Mouse (Mus musculus) CH12.LX (cell line): Measurements from ENCODE around the gene Itgb3. TPM values are rescaled to one million over a fixed set of nuclear protein-coding genes. Genes with fewer than 3 reads are reported as not detected.

Experiments used
- DNase-seq: peaks from one replicate; pipeline ENCODE4 v3.0.0-alpha.2; 2013; ENCODE audit errors: extremely low read depth
- H3K27ac ChIP-seq: 2 replicates; pipeline ENCODE4 v1.5.1; 2012; ENCODE audit warnings: low read depth, mild to moderate bottlenecking, control low read depth, moderate library complexity; ENCODE audit not compliant: insufficient read depth
- H3K27me3 ChIP-seq: replicated peaks from 2 replicates; pipeline ENCODE3; 2012; ENCODE audit warnings: inconsistent platforms
- H3K36me3 ChIP-seq, 2 experiments: replicated peaks in 1 of 2; 2 replicates each; pipeline versions ENCODE3 to v1.6.1; 2012; ENCODE audit warnings: inconsistent platforms in 1 of 2, low read length in 1 of 2, mild to moderate bottlenecking in 1 of 2, mixed read lengths in 1 of 2, moderate library complexity in 1 of 2; ENCODE audit not compliant: control insufficient read depth in 1 of 2, insufficient read depth in 1 of 2
- H3K4me1 ChIP-seq, 2 experiments: 2 replicates each; pipeline ENCODE4 v1.6.1; 2012; ENCODE audit warnings: inconsistent platforms in 1 of 2, moderate library complexity in 1 of 2; ENCODE audit not compliant: insufficient read depth in 2 of 2, control insufficient read depth in 1 of 2
- H3K4me2 ChIP-seq: 2 replicates; pipeline ENCODE4 v1.6.1; 2012; ENCODE audit warnings: low read depth, mild to moderate bottlenecking, control low read depth; ENCODE audit not compliant: poor library complexity, insufficient read depth, severe bottlenecking
- H3K4me3 ChIP-seq, 3 experiments: fragments of 150-350 bp in 1 of 3; sonication (generic) in 1 of 3; replicated peaks in 1 of 3; 2 replicates each; pipeline versions ENCODE3 to v1.5.1; 2011 to 2012; ENCODE audit warnings: low read depth in 2 of 3, low read length in 2 of 3, mild to moderate bottlenecking in 2 of 3, moderate library complexity in 2 of 3, control low read depth in 1 of 3, improper control_type of control experiment in 1 of 3, inconsistent platforms in 1 of 3, mixed read lengths in 1 of 3; ENCODE audit not compliant: poor library complexity in 1 of 3
- H3K79me2 ChIP-seq: replicated peaks from 2 replicates; pipeline ENCODE4 v1.6.1; 2012; ENCODE audit warnings: mild to moderate bottlenecking, moderate library complexity; ENCODE audit not compliant: control insufficient read depth, poor library complexity, insufficient read depth, severe bottlenecking; ENCODE audit errors: extremely low read depth
- H3K9ac ChIP-seq: 2 replicates; pipeline ENCODE4 v1.6.1; 2012; ENCODE audit warnings: low read depth, mild to moderate bottlenecking, control low read depth, moderate library complexity; ENCODE audit not compliant: insufficient read depth
- H3K9me3 ChIP-seq: replicated peaks from 2 replicates; pipeline ENCODE3; 2012; ENCODE audit warnings: low read length, inconsistent platforms, mixed read lengths
- CHD1 ChIP-seq: IDR thresholded peaks from 2 replicates; pipeline ENCODE4 v1.6.1; 2012; ENCODE audit warnings: low read depth, low read length, improper control_type of control experiment, inconsistent platforms
- CTCF ChIP-seq, 2 experiments: IDR thresholded peaks in 1 of 2; conservative IDR thresholded peaks in 1 of 2; 2 replicates each; pipeline ENCODE4 v1.5.1; 2011 to 2012; ENCODE audit warnings: low read depth in 2 of 2, low read length in 2 of 2, improper control_type of control experiment in 1 of 2, inconsistent platforms in 1 of 2, mild to moderate bottlenecking in 1 of 2, moderate library complexity in 1 of 2
- E2F4 ChIP-seq: IDR thresholded peaks from 2 replicates; pipeline ENCODE4 v1.6.1; 2011; ENCODE audit warnings: low read depth, low read length, improper control_type of control experiment; ENCODE audit not compliant: insufficient replicate concordance
- HCFC1 ChIP-seq: IDR thresholded peaks from 2 replicates; pipeline ENCODE4 v1.6.1; 2012; ENCODE audit warnings: low read depth, mild to moderate bottlenecking, inconsistent platforms, low read length, improper control_type of control experiment
- IRF4 ChIP-seq: IDR thresholded peaks from 2 replicates; pipeline ENCODE4 v1.6.1; 2014; ENCODE audit warnings: low read depth, mild to moderate bottlenecking, inconsistent platforms, low read length, improper control_type of control experiment
- JUN ChIP-seq: IDR thresholded peaks from 2 replicates; pipeline ENCODE4 v1.6.1; 2011; ENCODE audit warnings: low read depth, mild to moderate bottlenecking, low read length, improper control_type of control experiment, moderate library complexity; ENCODE audit not compliant: insufficient read depth
- JUND ChIP-seq: conservative IDR thresholded peaks from 2 replicates; pipeline ENCODE4 v1.6.1; 2011; ENCODE audit warnings: low read depth, low read length, improper control_type of control experiment
- KAT2A ChIP-seq: IDR thresholded peaks from 2 replicates; pipeline ENCODE4 v1.6.1; 2012; ENCODE audit warnings: low read length, improper control_type of control experiment, inconsistent platforms; ENCODE audit not compliant: insufficient replicate concordance
- MAFK ChIP-seq: IDR thresholded peaks from 2 replicates; pipeline ENCODE4 v1.6.1; 2011; ENCODE audit warnings: low read length, improper control_type of control experiment; ENCODE audit not compliant: insufficient replicate concordance
- MEF2A ChIP-seq: IDR thresholded peaks from 2 replicates; pipeline ENCODE4 v1.6.1; 2014; ENCODE audit warnings: low read depth, mild to moderate bottlenecking, inconsistent platforms, low read length, improper control_type of control experiment, borderline replicate concordance
- MXI1 ChIP-seq: IDR thresholded peaks from 2 replicates; pipeline ENCODE4 v1.6.1; 2011; ENCODE audit warnings: mild to moderate bottlenecking, low read depth, low read length, improper control_type of control experiment
- MYC ChIP-seq: IDR thresholded peaks from 2 replicates; pipeline ENCODE4 v1.6.1; 2011; ENCODE audit warnings: low read depth, mild to moderate bottlenecking, improper control_type of control experiment, low read length
- NELFE ChIP-seq: IDR thresholded peaks from 2 replicates; pipeline ENCODE4 v1.6.1; 2011; ENCODE audit warnings: low read depth, low read length, improper control_type of control experiment
- RAD21 ChIP-seq: IDR thresholded peaks from 2 replicates; pipeline ENCODE4 v1.6.1; 2011; ENCODE audit warnings: low read depth, mild to moderate bottlenecking, low read length, improper control_type of control experiment, moderate library complexity
- SMC3 ChIP-seq: IDR thresholded peaks from 2 replicates; pipeline ENCODE4 v1.6.1; 2011; ENCODE audit warnings: low read depth, low read length, improper control_type of control experiment
- TBP ChIP-seq: conservative IDR thresholded peaks from 2 replicates; pipeline ENCODE4 v1.6.1; 2011; ENCODE audit warnings: low read depth, low read length, improper control_type of control experiment
- ZC3H11A ChIP-seq: IDR thresholded peaks from 2 replicates; pipeline ENCODE4 v1.6.1; 2012; ENCODE audit warnings: low read depth, mild to moderate bottlenecking, inconsistent platforms, low read length, improper control_type of control experiment
- dilution Hi-C: fragments of 300-500 bp; cut with MboI; formaldehyde crosslinking; loops from 2 replicates; pipeline ENCODE4 v1.14.3; 2020; ENCODE audit warnings: low sequenced_read_pairs; ENCODE audit not compliant: extremely low pct_unique_long_range_greater_than_20kb, extremely low pct_ligation_motif_present
- in situ Hi-C: fragments of 300-500 bp; cut with MboI; formaldehyde crosslinking; loops from 3 replicates; pipeline ENCODE4 v1.14.3; 2019; ENCODE audit warnings: low sequenced_read_pairs, low pct_ligation_motif_present, low pct_unique_long_range_greater_than_20kb, mixed read lengths
- polyA plus RNA-seq: library from polyadenylated mRNA; unstranded; fragments of >175 nt; gene quantifications from 2 replicates; pipeline ENCODE4 v1.2.1, GENCODE M21; 2012; ENCODE audit warnings: low read depth; ENCODE audit not compliant: insufficient read length
- total RNA-seq, 2 experiments: library from RNA; depleted of rRNA; stranded (reverse); fragments of 300-350 nt in 1 of 2; fragments of >200 nt in 1 of 2; gene quantifications; 2 replicates each; pipeline ENCODE4 v1.2.3; 2012 to 2014

Gene Itgb3
- total and polyA plus RNA-seq, 3 experiments, result 2.9 to 11.0 (median 3.0) TPM

- in situ Hi-C loops (no loop called here), dilution Hi-C loops (no loop called here)
- H3K4me2 ChIP-seq, result no peak overlapping the region
- DNase-seq, result no peak
- TF ChIP-seq MEF2A, result no peak
- TF ChIP-seq RAD21, result peak; percentile 3
- no peak for TF ChIP-seq NELFE
- TF ChIP-seq MXI1, result no peak
- no peak for TF ChIP-seq CHD1
- no peak for TF ChIP-seq TBP
- no peak for TF ChIP-seq MAFK
- TF ChIP-seq CTCF (conservative IDR thresholded peaks at IDR 0.05 in 1 of 2, IDR thresholded peaks at IDR 0.05 in 1 of 2; ENCODE audit: low read depth in 2 of 2, low read length in 2 of 2), result peak; percentile 36 to 45; a peak in 3 of 4 replicates
- TF ChIP-seq IRF4, result no peak
- no peaks in the 10 kb centered on the region for H3K27me3 ChIP-seq
- no peak overlapping the region for H3K9ac ChIP-seq
- no peak overlapping the region for H3K4me3 ChIP-seq
- no peak overlapping the region for H3K27ac ChIP-seq
- H3K4me1 ChIP-seq, result peaks cover 0 to 23% of the 10 kb centered on the region in 2 experiments; a peak in 2 of 4 replicates
- H3K36me3 ChIP-seq, result peaks cover 0 to 68% of the 10 kb centered on the region in 2 experiments
- peaks cover 11% of the 10 kb centered on the region for H3K9me3 ChIP-seq
- H3K79me2 ChIP-seq, result no peaks in the 10 kb centered on the region
Measured at GRCm38 (mm10) chr11:104660599-104660998, 52.8 kb downstream of the Itgb3 start.

- no peak for TF ChIP-seq HCFC1
- no peak for TF ChIP-seq TBP
- no peak for TF ChIP-seq ZC3H11A
- no peak for TF ChIP-seq JUN
- TF ChIP-seq KAT2A, result no peak
- TF ChIP-seq JUND, result no peak
- no peak for TF ChIP-seq MYC
- TF ChIP-seq SMC3, result no peak
- TF ChIP-seq E2F4, result no peak
- no peak overlapping the region for H3K27ac ChIP-seq
- DNase-seq, result no peak
- H3K79me2 ChIP-seq, result no peaks in the 10 kb centered on the region
- H3K27me3 ChIP-seq, result no peaks in the 10 kb centered on the region
- H3K36me3 ChIP-seq, result peaks cover 0 to 67% of the 10 kb centered on the region in 2 experiments
- H3K4me1 ChIP-seq, result peaks cover 0 to 23% of the 10 kb centered on the region in 2 experiments; a peak in 2 of 4 replicates
- no peak overlapping the region for H3K9ac ChIP-seq
- in situ Hi-C loops (no loop called here), dilution Hi-C loops (no loop called here)
- H3K4me3 ChIP-seq, result no peak overlapping the region
- peaks cover 11% of the 10 kb centered on the region for H3K9me3 ChIP-seq
- H3K4me2 ChIP-seq, result no peak overlapping the region
Measured at GRCm38 (mm10) chr11:104661106-104661505, 53.3 kb downstream of the Itgb3 start.
